Mouse (Mus musculus) lung, postnatal 0 days (tissue): ENCODE results near the gene Nprl2.

Experiments
- CTCF ChIP-seq: IDR thresholded peaks from 2 replicates; pipeline ENCODE4 v1.5.1; 2016; ENCODE audit warnings: antibody characterized with exemption, mild to moderate bottlenecking
- EP300 ChIP-seq: IDR thresholded peaks from 2 replicates; pipeline ENCODE4 v1.6.1; 2016; ENCODE audit warnings: antibody characterized with exemption, mild to moderate bottlenecking, control low read depth

DNA sequence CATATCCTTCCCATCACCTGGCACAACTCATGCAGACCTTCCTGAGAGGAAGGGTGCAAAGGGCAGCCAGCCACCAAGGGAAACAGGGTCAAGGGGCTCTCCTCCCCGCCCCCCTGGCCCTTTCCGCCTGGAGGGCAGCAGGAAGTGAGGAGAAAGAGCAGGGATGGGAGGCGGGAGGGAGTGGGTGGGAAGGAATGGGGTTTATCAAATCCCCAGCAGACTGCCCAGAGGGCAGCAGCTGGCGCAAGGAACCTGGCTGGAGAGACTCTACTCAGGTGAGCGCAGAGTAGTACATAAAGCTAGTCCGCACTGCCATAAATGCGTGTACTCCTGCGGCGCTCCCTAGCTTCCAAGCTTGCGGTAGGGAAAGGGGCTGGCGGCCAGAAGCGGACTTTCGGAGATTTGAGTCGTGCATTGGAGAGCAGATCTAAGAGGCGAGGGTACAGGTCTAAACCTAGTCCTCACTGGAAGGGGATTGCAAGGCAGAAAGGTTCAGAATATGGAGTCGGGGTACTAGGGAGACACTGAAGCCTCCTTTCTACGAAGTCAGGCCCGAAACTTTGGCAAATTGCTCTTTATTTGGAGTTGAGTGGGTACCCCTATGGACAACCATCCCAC lies 25.8 kb downstream of the Nprl2 start, which contains the start of gene Hyal2:
- TF ChIP-seq CTCF (peak; percentile 3; the same call in 1 of the 2 replicates), EP300 (no peak)
